Mouse (Mus musculus) hindbrain, postnatal 0 days (tissue): ENCODE results near the gene Poc1b. TPM values are rescaled to one million over a fixed set of nuclear protein-coding genes. Genes with fewer than 3 reads are reported as not detected.
A peak's percentile ranks its signal among the peaks of the same experiment; 100 is the strongest.

ENCODE experiments used
- ATAC-seq: fragments of 200-750 bp; cut with Nextera tagmentation; 2 replicates; pipeline ENCODE4 v1.8.0; 2017; ENCODE audit warnings: mild to moderate bottlenecking, moderate TSS enrichment, moderate library complexity
- DNase-seq: peaks from one replicate; pipeline ENCODE4 v3.0.0-alpha.2; 2015; ENCODE audit warnings: low spot score
- H3K27ac ChIP-seq: fragments of 300-500 bp; sonication (generic); 2 replicates; pipeline ENCODE4 v1.5.1; 2014; ENCODE audit warnings: mild to moderate bottlenecking
- H3K27me3 ChIP-seq: fragments of 300-500 bp; sonication (generic); 2 replicates; pipeline ENCODE4 v1.6.1; 2014; ENCODE audit warnings: low read length, mixed read lengths; ENCODE audit not compliant: insufficient read depth
- H3K36me3 ChIP-seq: fragments of 300-500 bp; sonication (generic); 2 replicates; pipeline ENCODE4 v1.6.1; 2014; ENCODE audit warnings: low read length, mixed read lengths; ENCODE audit not compliant: insufficient read depth
- H3K4me1 ChIP-seq: fragments of 300-500 bp; sonication (generic); 2 replicates; pipeline ENCODE4 v1.6.1; 2014; ENCODE audit warnings: antibody characterized with exemption, low read length, mixed read lengths; ENCODE audit not compliant: insufficient read depth
- H3K4me2 ChIP-seq: fragments of 300-500 bp; sonication (generic); 2 replicates; pipeline ENCODE4 v1.6.1; 2014; ENCODE audit warnings: low read depth, mild to moderate bottlenecking, low read length, moderate library complexity, mixed read lengths
- H3K4me3 ChIP-seq: fragments of 300-500 bp; sonication (generic); 2 replicates; pipeline ENCODE4 v1.5.1; 2014; ENCODE audit warnings: low read length
- H3K9ac ChIP-seq: fragments of 300-500 bp; sonication (generic); replicated peaks from 2 replicates; pipeline ENCODE4 v1.6.1; 2014; ENCODE audit warnings: mild to moderate bottlenecking, low read length, moderate library complexity, mixed read lengths
- H3K9me3 ChIP-seq: fragments of 300-500 bp; sonication (generic); 2 replicates; pipeline ENCODE4 v1.6.1; 2016; ENCODE audit warnings: low read length, mixed read lengths
- CTCF ChIP-seq: IDR thresholded peaks from 2 replicates; pipeline ENCODE4 v1.5.1; 2016; ENCODE audit warnings: antibody characterized with exemption, control low read depth, low read depth
- WGBS: fragments of 180-500 bp; shearing (Covaris S2); extraction: QIAGEN DNeasy Blood & Tissue Kit; methylation state at CpG from one replicate; pipeline ENCODE4 v1.1.7; 2014; 5-methylcytosine and 5-hydroxymethylcytosine counted together
- polyA plus RNA-seq: library from polyadenylated mRNA; unstranded; fragments of >200 nt; fragmentation: Nextera tagmentation; extraction: Ambion mirVana; gene quantifications from 2 replicates; pipeline ENCODE4 v1.2.1, GENCODE M21; 2015
- total RNA-seq: library from RNA; depleted of rRNA; stranded (reverse); fragments of >200 nt; gene quantifications from 2 replicates; pipeline ENCODE4 v1.2.3, GENCODE M21; 2014

Gene Poc1b
- total and polyA plus RNA-seq, 2 experiments from 2014 or later: 9.7 to 10.1 TPM

- DNase-seq (no peak), ATAC-seq (no peak)
- no peak for TF ChIP-seq CTCF
- no peak overlapping the region for H3K4me3 ChIP-seq
- 78% methylated on average over 2 of the region's 2 CpGs for WGBS
- H3K4me1 ChIP-seq: no peaks in the 10 kb centered on the region
- H3K9me3 ChIP-seq: no peaks in the 10 kb centered on the region
- no peak overlapping the region for H3K9ac ChIP-seq
- H3K36me3 ChIP-seq: no peaks in the 10 kb centered on the region
- no peak overlapping the region for H3K4me2 ChIP-seq
- H3K27me3 ChIP-seq: no peaks in the 10 kb centered on the region
- H3K27ac ChIP-seq: no peak overlapping the region
These were observed 11.7 kb upstream of the Poc1b start for GRCm38 (mm10) chr10:99095114-99095513.

- Histone ChIP-seq H3K9ac (no peak overlapping the region), H3K36me3 (no peaks in the 10 kb centered on the region), H3K9me3 (no peaks in the 10 kb centered on the region), H3K4me1 (no peaks in the 10 kb centered on the region), H3K27ac (no peak overlapping the region), H3K4me3 (no peak overlapping the region), H3K27me3 (no peaks in the 10 kb centered on the region), H3K4me2 (no peak overlapping the region)
- peak; percentile 67 for DNase-seq
- peak; percentile 75 for TF ChIP-seq CTCF
- no peak; the same call in 1 of the 2 replicates for ATAC-seq
- 70% methylated on average over 10 of the region's 10 CpGs for WGBS
These were observed 9.5 kb upstream of the Poc1b start for GRCm38 (mm10) chr10:99097374-99097773.

- Histone ChIP-seq H3K4me1 (peaks cover 9% of the 10 kb centered on the region; the same call in 1 of the 2 replicates), H3K27me3 (no peaks in the 10 kb centered on the region), H3K36me3 (no peaks in the 10 kb centered on the region), H3K9ac (no peak overlapping the region), H3K27ac (no peak overlapping the region), H3K4me2 (no peak overlapping the region), H3K4me3 (no peak overlapping the region), H3K9me3 (no peaks in the 10 kb centered on the region)
- TF ChIP-seq CTCF: no peak
- DNase-seq: no peak
- no peak for ATAC-seq
- WGBS: 82% methylated on average over 3 of the region's 3 CpGs
These were observed 1.3 kb upstream of the Poc1b start for GRCm38 (mm10) chr10:99105522-99105921.

- Histone ChIP-seq H3K4me2 (peak overlapping the region; percentile 89), H3K27ac (peak overlapping the region; percentile 90; the same call in 1 of the 2 replicates), H3K36me3 (no peaks in the 10 kb centered on the region), H3K27me3 (no peaks in the 10 kb centered on the region), H3K4me3 (peak overlapping the region; percentile 99), H3K9me3 (no peaks in the 10 kb centered on the region), H3K4me1 (peaks cover 9% of the 10 kb centered on the region; the same call in 1 of the 2 replicates), H3K9ac (peak overlapping the region; percentile 92)
- 0 out of 2 replicates have a peak, but pooled peaks have one; percentile 1 for ATAC-seq
- DNase-seq: no peak
- no peak for TF ChIP-seq CTCF
- 24% methylated on average over 8 of the region's 8 CpGs for WGBS
These were observed 529 bp upstream of the Poc1b start for GRCm38 (mm10) chr10:99106311-99106702.

GRCm38 (mm10) chr10:99107964-99108363, 1.1 kb downstream of the Poc1b start, which contains the start of gene Galnt4:
Galnt4 (plus strand) TSS chr10:99108159.
- no peaks in the 10 kb centered on the region for H3K36me3 ChIP-seq
- TF ChIP-seq CTCF: peak; percentile 77
- ATAC-seq: peak; percentile 82
- peak within 1 kb of the TSS; percentile 89 for H3K4me2 ChIP-seq
- H3K9me3 ChIP-seq: no peaks in the 10 kb centered on the region
- H3K27me3 ChIP-seq: no peaks in the 10 kb centered on the region
- peak; percentile 80 for DNase-seq
- peak within 1 kb of the TSS; percentile 90 for H3K27ac ChIP-seq
- under 1% methylated on average over 22 of the region's 22 CpGs for WGBS
- peak within 1 kb of the TSS; percentile 92 for H3K9ac ChIP-seq
- peak within 1 kb of the TSS; percentile 99 for H3K4me3 ChIP-seq
- H3K4me1 ChIP-seq: peaks cover 9% of the 10 kb centered on the region; the same call in 1 of the 2 replicates

- no peak; the same call in 1 of the 2 replicates for ATAC-seq
- peak overlapping the region; percentile 92; the same call in 1 of the 2 replicates for H3K9ac ChIP-seq
- H3K27me3 ChIP-seq: no peaks in the 10 kb centered on the region
- no peaks in the 10 kb centered on the region for H3K36me3 ChIP-seq
- peak overlapping the region; percentile 99 for H3K4me3 ChIP-seq
- peaks cover 9% of the 10 kb centered on the region; the same call in 1 of the 2 replicates for H3K4me1 ChIP-seq
- WGBS: 32% methylated on average over 12 of the region's 12 CpGs
- peak overlapping the region; percentile 58; the same call in 1 of the 2 replicates for H3K27ac ChIP-seq
- peak; percentile 7 for DNase-seq
- TF ChIP-seq CTCF: peak; percentile 20; the same call in 1 of the 2 replicates
- H3K9me3 ChIP-seq: no peaks in the 10 kb centered on the region
- H3K4me2 ChIP-seq: peak overlapping the region; percentile 89
These were observed 1.7 kb downstream of the Poc1b start for GRCm38 (mm10) chr10:99108431-99108982.

- DNase-seq (no peak), ATAC-seq (no peak)
- Histone ChIP-seq H3K9ac (no peak overlapping the region), H3K27me3 (no peaks in the 10 kb centered on the region), H3K4me1 (0 out of 2 replicates have a peak, but pooled peaks cover 3% of the 10 kb centered on the region), H3K9me3 (no peaks in the 10 kb centered on the region), H3K4me2 (no peak overlapping the region), H3K36me3 (no peaks in the 10 kb centered on the region), H3K27ac (no peak overlapping the region), H3K4me3 (no peak overlapping the region)
- 40% methylated on average over 3 of the region's 3 CpGs for WGBS
- no peak for TF ChIP-seq CTCF
These were observed 6.7 kb downstream of the Poc1b start for GRCm38 (mm10) chr10:99113533-99113932.
